Mouse (Mus musculus) thymus, adult 2 months (tissue): ENCODE measurements at regions not wholly inside any gene's neighbourhood (a gene's known extent, or its start where the extent isn't known, plus 50 kb on each side); places are given as distances from the start of the nearest gene placed in this dataset.

Experiments used
- DNase-seq: peaks from one replicate; pipeline ENCODE4 v3.0.0; 2021
- H3K27ac ChIP-seq: fragments of 200-500 bp; 2 replicates; pipeline ENCODE4 v1.5.1; 2012; ENCODE audit warnings: low read length, control low read depth; ENCODE audit not compliant: control insufficient read depth, insufficient read depth
- H3K27me3 ChIP-seq: fragments of 200-500 bp; 2 replicates; pipeline ENCODE4 v1.6.1; 2012; ENCODE audit warnings: mild to moderate bottlenecking, low read length, moderate library complexity, mixed read lengths; ENCODE audit not compliant: control insufficient read depth, insufficient read depth
- H3K36me3 ChIP-seq: fragments of 200-500 bp; 2 replicates; pipeline ENCODE4 v1.6.1; 2012; ENCODE audit warnings: mild to moderate bottlenecking, low read length, moderate library complexity; ENCODE audit not compliant: control insufficient read depth, insufficient read depth
- H3K4me1 ChIP-seq: fragments of 200-500 bp; replicated peaks from 2 replicates; pipeline ENCODE4 v1.6.1; 2012; ENCODE audit warnings: low read length; ENCODE audit not compliant: control insufficient read depth, insufficient read depth
- H3K4me3 ChIP-seq: fragments of 200-500 bp; 2 replicates; pipeline ENCODE4 v1.5.1; 2012; ENCODE audit warnings: mild to moderate bottlenecking, low read length, control low read depth, moderate library complexity; ENCODE audit not compliant: control insufficient read depth, insufficient read depth
- CTCF ChIP-seq: fragments of 200-500 bp; IDR thresholded peaks from 2 replicates; pipeline ENCODE4 v1.5.1; 2012; ENCODE audit warnings: mild to moderate bottlenecking, control low read depth, low read length, moderate library complexity, borderline replicate concordance; ENCODE audit not compliant: control insufficient read depth, poor library complexity, insufficient read depth; ENCODE audit errors: extremely low read depth
- POLR2A ChIP-seq: fragments of 200-500 bp; IDR thresholded peaks from 2 replicates; pipeline ENCODE4 v1.6.1; 2012; ENCODE audit warnings: mild to moderate bottlenecking, low read length, control low read depth, moderate library complexity; ENCODE audit not compliant: control insufficient read depth, poor library complexity, insufficient read depth; ENCODE audit errors: extremely low read depth
- WGBS: fragments of 180-500 bp; shearing (Covaris S2); methylation state at CpG from one replicate; pipeline ENCODE4 v1.1.7; 2018; 5-methylcytosine and 5-hydroxymethylcytosine counted together

DNA sequence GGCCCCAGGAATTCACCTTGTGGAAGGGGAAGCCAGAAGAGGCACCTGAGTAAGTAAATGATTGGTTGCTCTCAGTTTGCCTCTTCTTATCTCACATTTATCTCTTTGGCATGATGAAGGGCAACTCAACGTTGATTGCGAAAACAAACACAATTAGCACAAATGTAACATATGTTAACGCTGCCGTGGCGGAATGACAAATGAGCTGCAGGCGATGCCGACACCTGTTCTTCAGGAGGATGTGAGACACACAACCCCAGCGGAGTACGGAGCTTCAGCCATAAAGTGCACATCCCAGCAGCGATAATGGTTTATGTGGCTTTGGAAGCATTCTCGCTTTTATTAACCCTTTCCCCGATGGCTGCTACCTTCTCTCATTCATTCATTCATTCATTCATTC, 134.7 kb downstream of the Gm11146 start:
- Histone ChIP-seq H3K27me3 (no peaks in the 10 kb centered on the region), H3K27ac (no peak overlapping the region), H3K4me3 (no peak overlapping the region), H3K4me1 (no peaks in the 10 kb centered on the region), H3K36me3 (no peaks in the 10 kb centered on the region)
- 97% methylated on average over 12 of the region's 12 CpGs for WGBS
- no peak for DNase-seq
- TF ChIP-seq CTCF (no peak), POLR2A (no peak)

DNA sequence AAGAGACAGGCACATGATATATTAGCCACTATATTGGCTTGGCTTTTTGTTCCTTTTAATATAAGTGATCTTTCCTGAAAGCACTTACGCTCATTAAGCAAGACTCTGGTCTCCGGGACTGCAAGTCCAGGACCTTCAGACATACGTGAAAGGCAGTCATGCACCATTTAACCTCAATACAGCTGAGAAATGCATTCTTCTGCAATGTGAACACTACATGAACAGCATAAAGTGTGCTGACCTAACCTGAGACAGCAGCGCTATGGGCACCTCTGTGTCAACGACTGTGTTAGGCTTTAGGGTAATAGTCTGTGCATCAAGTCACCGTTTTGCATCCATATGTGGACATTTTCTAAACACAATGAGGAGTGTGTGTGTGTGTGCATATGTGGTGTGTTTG, 137.3 kb downstream of the Gm11146 start:
- H3K27me3 ChIP-seq: no peaks in the 10 kb centered on the region
- WGBS: 94% methylated on average over 6 of the region's 6 CpGs
- no peak for DNase-seq
- H3K4me1 ChIP-seq: no peaks in the 10 kb centered on the region
- H3K4me3 ChIP-seq: no peak overlapping the region
- TF ChIP-seq CTCF (no peak), POLR2A (no peak)
- no peaks in the 10 kb centered on the region for H3K36me3 ChIP-seq
- no peak overlapping the region for H3K27ac ChIP-seq

DNA sequence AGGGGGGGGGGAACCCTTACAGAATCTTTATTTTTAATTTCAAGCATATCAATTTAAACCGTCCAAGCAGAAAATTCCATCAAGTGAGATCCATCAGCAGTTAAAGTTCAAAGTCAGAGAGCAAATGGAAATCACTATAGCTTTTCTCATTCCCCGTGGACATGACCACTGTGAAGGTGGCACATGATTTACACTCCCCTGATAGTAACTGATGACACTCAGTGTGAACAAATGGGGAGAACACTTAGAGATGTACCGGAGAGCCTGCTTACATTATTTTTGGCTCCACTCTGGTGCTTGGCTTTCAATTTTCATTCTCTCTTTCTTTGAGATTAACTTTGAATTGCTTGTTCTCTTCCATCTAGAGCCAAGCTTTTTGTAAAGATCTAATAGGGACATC, 140.0 kb downstream of the Gm11146 start:
- WGBS: 94% methylated on average over 3 of the region's 3 CpGs
- H3K4me3 ChIP-seq: no peak overlapping the region
- TF ChIP-seq POLR2A: no peak
- no peak for TF ChIP-seq CTCF

GRCm38 (mm10) chr16:77461459-77461858, 140.4 kb downstream of the Gm11146 start:
- Histone ChIP-seq H3K4me1 (no peaks in the 10 kb centered on the region), H3K4me3 (no peak overlapping the region), H3K27ac (no peak overlapping the region), H3K27me3 (no peaks in the 10 kb centered on the region), H3K36me3 (no peaks in the 10 kb centered on the region)
- no peak for TF ChIP-seq CTCF
- WGBS: 88% methylated on average over 1 of the region's 1 CpGs
- DNase-seq: no peak

More for the DNA sequence above, 140.0 kb downstream of the Gm11146 start:
- H3K27ac ChIP-seq: no peak overlapping the region
- H3K4me1 ChIP-seq: no peaks in the 10 kb centered on the region
- no peaks in the 10 kb centered on the region for H3K27me3 ChIP-seq
- no peaks in the 10 kb centered on the region for H3K36me3 ChIP-seq
- DNase-seq: no peak

DNA sequence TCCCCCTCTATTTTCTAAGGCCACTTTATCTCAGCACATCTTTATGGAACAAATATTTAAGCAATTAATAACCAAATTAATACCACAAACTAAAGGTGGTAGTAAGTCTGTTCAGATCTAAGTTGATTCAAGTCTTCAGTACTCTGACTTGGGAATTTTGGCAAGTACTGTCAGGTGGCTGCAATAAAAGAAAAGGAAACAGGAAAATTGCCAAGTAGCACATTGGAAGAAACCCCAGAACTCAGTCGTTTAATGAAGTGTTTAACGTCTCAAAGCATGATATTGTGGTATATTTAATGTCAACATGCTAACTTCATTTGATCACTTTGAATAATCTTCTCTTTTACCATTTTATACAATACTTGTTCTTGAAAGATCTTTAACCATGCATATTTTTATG, 142.2 kb downstream of the Gm11146 start:
- no peaks in the 10 kb centered on the region for H3K4me1 ChIP-seq
- TF ChIP-seq POLR2A: no peak
- no peaks in the 10 kb centered on the region for H3K27me3 ChIP-seq
- WGBS: 88% methylated on average over 2 of the region's 2 CpGs
- H3K27ac ChIP-seq: no peak overlapping the region
- H3K4me3 ChIP-seq: no peak overlapping the region
- H3K36me3 ChIP-seq: no peaks in the 10 kb centered on the region
- no peak for DNase-seq

- no peak for TF ChIP-seq POLR2A
- no peak for TF ChIP-seq CTCF
- Histone ChIP-seq H3K36me3 (no peaks in the 10 kb centered on the region), H3K4me1 (no peaks in the 10 kb centered on the region), H3K4me3 (no peak overlapping the region), H3K27ac (no peak overlapping the region), H3K27me3 (no peaks in the 10 kb centered on the region)
- 97% methylated on average over 6 of the region's 6 CpGs for WGBS
- DNase-seq: no peak
Observed at GRCm38 (mm10) chr16:77444647-77445046, 157.2 kb downstream of the Gm11146 start.

DNA sequence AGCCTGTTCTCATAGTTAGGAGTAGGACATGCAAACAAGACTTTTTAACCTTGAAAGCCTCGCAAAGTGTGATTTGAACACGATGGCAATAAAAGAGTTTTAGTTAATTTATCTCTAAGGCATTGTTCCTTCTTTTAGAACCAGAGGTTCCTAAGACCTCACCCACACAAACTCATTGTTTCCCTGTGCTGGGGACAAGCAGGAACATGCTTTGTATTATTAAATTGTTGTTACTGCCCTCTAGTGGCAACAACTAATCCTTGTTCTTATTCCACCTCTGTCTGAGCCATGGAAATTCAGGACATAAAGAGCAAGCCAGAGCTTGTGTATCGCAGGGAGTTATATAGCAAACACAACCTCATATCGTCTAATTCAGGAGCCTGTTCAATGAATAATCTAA, 157.9 kb downstream of the Gm11146 start:
- Histone ChIP-seq H3K36me3 (no peaks in the 10 kb centered on the region), H3K4me3 (no peak overlapping the region), H3K27me3 (no peaks in the 10 kb centered on the region), H3K4me1 (no peaks in the 10 kb centered on the region), H3K27ac (no peak overlapping the region)
- no peak for DNase-seq
- WGBS: 51% methylated on average over 4 of the region's 4 CpGs
- no peak for TF ChIP-seq CTCF
- TF ChIP-seq POLR2A: no peak
